Mouse (Mus musculus) kidney, postnatal 0 days (tissue): ENCODE measurements around the gene Krt1. TPM values are rescaled to one million over a fixed set of nuclear protein-coding genes. Genes with fewer than 3 reads are reported as not detected.

Experiments used
- ATAC-seq: fragments of 200-750 bp; cut with Nextera tagmentation; replicated peaks from 2 replicates; pipeline ENCODE4 v1.8.0; 2017; ENCODE audit warnings: low read depth, moderate number of reproducible peaks, moderate TSS enrichment, moderate library complexity; ENCODE audit not compliant: low FRiP score
- DNase-seq: peaks from one replicate; pipeline ENCODE4 v3.0.0-alpha.2; 2016; ENCODE audit warnings: low spot score
- H3K27ac ChIP-seq: fragments of 300-500 bp; sonication (generic); 2 replicates; pipeline ENCODE4 v1.5.1; 2014; ENCODE audit warnings: mild to moderate bottlenecking
- H3K27me3 ChIP-seq: fragments of 300-500 bp; sonication (generic); 2 replicates; pipeline ENCODE4 v1.6.1; 2014; ENCODE audit warnings: low read length, mixed read lengths; ENCODE audit not compliant: insufficient read depth
- H3K36me3 ChIP-seq: fragments of 300-500 bp; sonication (generic); 2 replicates; pipeline ENCODE4 v1.6.1; 2014; ENCODE audit warnings: low read length, mixed read lengths; ENCODE audit not compliant: insufficient read depth
- H3K4me1 ChIP-seq: fragments of 300-500 bp; sonication (generic); replicated peaks from 2 replicates; pipeline ENCODE4 v1.6.1; 2014; ENCODE audit warnings: antibody characterized with exemption, low read length, mixed read lengths; ENCODE audit not compliant: insufficient read depth
- H3K4me2 ChIP-seq: fragments of 300-500 bp; sonication (generic); 2 replicates; pipeline ENCODE4 v1.6.1; 2014; ENCODE audit warnings: mild to moderate bottlenecking, low read length, moderate library complexity, mixed read lengths
- H3K4me3 ChIP-seq: fragments of 300-500 bp; sonication (generic); replicated peaks from 2 replicates; pipeline ENCODE4 v1.5.1; 2014; ENCODE audit warnings: low read depth, low read length
- H3K9ac ChIP-seq: fragments of 300-500 bp; sonication (generic); 2 replicates; pipeline ENCODE4 v1.6.1; 2014; ENCODE audit warnings: low read depth, low read length
- H3K9me3 ChIP-seq: fragments of 300-500 bp; sonication (generic); replicated peaks from 2 replicates; pipeline ENCODE4 v1.6.1; 2016; ENCODE audit warnings: low read length, inconsistent platforms, mixed read lengths
- CTCF ChIP-seq: IDR thresholded peaks from 2 replicates; pipeline ENCODE4 v1.5.1; 2016; ENCODE audit warnings: antibody characterized with exemption, low read depth, mild to moderate bottlenecking, moderate library complexity
- WGBS: fragments of 180-500 bp; shearing (Covaris S2); extraction: QIAGEN DNeasy Blood & Tissue Kit; methylation state at CpG from one replicate; pipeline ENCODE4 v1.1.7; 2014; 5-methylcytosine and 5-hydroxymethylcytosine counted together
- polyA plus RNA-seq: library from polyadenylated mRNA; unstranded; fragments of >200 nt; fragmentation: Nextera tagmentation; extraction: Ambion mirVana; gene quantifications from 2 replicates; pipeline ENCODE4 v1.2.1, GENCODE M21; 2015

The Krt1 gene
- 0.59 and 1.1 TPM in 2 replicates for polyA plus RNA-seq

DNA sequence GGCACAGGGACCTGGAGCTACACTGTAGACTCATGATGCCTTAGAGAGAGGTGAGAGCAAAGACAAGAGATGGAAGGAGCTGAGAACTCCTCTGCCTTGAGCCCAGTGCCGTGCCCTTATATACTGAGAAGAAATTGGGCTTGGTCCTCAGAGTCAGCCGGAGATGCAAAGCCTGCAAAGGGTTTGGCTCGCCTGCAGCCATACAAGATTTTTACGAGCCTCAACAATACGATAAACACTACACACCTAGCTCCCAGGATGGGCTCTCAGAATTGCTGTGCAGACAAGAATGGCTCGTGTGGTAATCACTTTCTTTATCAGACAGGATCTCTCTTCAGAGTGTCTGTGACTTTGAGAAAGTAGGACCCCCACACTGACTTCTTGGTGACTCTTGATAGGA lies at the start of gene Krt1:
Gene Krt1 (minus strand): TSS at position 101 of the 400 bp plus-strand sequence.
- DNase-seq: no peak
- no peaks in the 10 kb centered on the region for H3K4me1 ChIP-seq
- no peaks in the 10 kb centered on the region; the same call in 1 of the 2 replicates for H3K27me3 ChIP-seq
- H3K9ac ChIP-seq: no peak within 1 kb of the TSS
- H3K9me3 ChIP-seq: no peaks in the 10 kb centered on the region
- H3K36me3 ChIP-seq: no peaks in the 10 kb centered on the region
- 73% methylated on average over 6 of the region's 6 CpGs for WGBS
- TF ChIP-seq CTCF: no peak
- no peak for ATAC-seq
- H3K4me2 ChIP-seq: no peak within 1 kb of the TSS
- H3K4me3 ChIP-seq: no peak within 1 kb of the TSS
- H3K27ac ChIP-seq: no peak within 1 kb of the TSS

DNA sequence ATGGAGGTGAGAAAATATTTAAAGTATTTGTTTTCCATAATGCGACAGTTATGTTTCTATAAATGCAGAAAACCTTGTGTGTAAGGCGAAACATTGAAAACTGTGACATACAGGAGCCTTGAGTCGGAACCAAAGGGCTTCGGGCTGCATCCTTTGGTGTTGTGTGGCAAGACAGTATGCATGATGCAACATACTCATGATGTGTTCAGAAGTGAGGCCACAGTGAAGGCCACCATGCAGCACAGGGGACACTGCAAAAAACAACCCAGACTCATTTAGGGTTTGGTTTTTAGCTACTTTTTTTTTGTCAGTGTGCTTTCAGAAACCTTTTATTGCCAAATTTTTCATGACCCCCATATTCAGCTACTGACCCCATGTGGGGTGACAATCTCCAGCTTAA lies 44.6 kb upstream of the Krt1 start:
- WGBS: 91% methylated on average over 4 of the region's 4 CpGs
- no peak overlapping the region for H3K4me2 ChIP-seq
- H3K9me3 ChIP-seq: no peaks in the 10 kb centered on the region
- no peaks in the 10 kb centered on the region for H3K27me3 ChIP-seq
- H3K27ac ChIP-seq: no peak overlapping the region
- no peak overlapping the region for H3K4me3 ChIP-seq
- no peaks in the 10 kb centered on the region for H3K36me3 ChIP-seq
- DNase-seq (no peak), ATAC-seq (no peak)
- no peak overlapping the region for H3K9ac ChIP-seq
- TF ChIP-seq CTCF: no peak
- no peaks in the 10 kb centered on the region for H3K4me1 ChIP-seq

DNA sequence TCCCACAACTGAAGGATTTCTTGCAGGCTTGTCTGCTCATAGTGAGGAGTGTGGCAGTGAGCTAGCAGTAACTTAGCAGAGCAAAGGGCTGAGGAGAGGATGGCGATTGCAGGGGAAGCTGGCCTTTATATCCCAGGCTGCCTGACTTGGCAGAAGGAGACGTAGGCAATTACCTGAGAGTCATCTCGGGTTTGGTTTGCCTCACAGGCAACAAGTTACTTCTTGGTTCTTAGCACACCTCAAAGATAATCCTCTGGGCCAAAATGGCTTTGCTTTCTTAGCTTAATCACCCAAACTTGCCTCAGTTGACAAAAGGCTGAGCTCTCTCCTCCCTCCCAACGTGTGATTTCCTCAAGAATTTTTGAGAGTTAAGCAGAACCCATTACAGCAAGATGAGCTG lies 42.2 kb upstream of the Krt1 start, which contains the start of gene Krt76:
Gene Krt76 (minus strand): TSS at position 101 of the 400 bp plus-strand sequence.
- H3K4me2 ChIP-seq: no peak within 1 kb of the TSS
- WGBS: 44% methylated on average over 4 of the region's 4 CpGs
- H3K9me3 ChIP-seq: no peaks in the 10 kb centered on the region
- H3K36me3 ChIP-seq: no peaks in the 10 kb centered on the region
- H3K4me1 ChIP-seq: no peaks in the 10 kb centered on the region
- ATAC-seq (no peak), DNase-seq (no peak)
- no peak within 1 kb of the TSS for H3K27ac ChIP-seq
- H3K4me3 ChIP-seq: no peak within 1 kb of the TSS
- no peak within 1 kb of the TSS for H3K9ac ChIP-seq
- no peaks in the 10 kb centered on the region for H3K27me3 ChIP-seq
- TF ChIP-seq CTCF: no peak

DNA sequence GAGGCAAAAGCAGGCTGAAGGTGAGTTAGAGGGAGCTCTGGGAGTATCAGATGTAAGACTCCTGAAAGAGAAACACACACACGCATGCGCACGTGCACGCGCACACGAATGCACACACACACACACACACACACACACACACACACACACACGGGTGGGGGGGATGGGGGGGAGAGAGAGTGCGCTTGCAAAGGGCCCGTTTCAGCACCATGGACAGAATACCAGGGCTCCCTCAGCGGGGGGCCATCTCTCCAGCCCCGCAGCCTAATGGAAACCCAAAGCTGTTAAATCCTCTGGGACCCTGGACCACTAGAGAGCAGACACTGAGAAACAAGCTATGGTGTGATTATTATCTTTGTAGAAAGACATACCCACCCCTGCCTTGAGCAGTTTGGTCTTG lies 29.2 kb upstream of the Krt1 start:
- H3K4me1 ChIP-seq: no peaks in the 10 kb centered on the region
- no peak overlapping the region for H3K4me3 ChIP-seq
- H3K27me3 ChIP-seq: no peaks in the 10 kb centered on the region
- H3K9ac ChIP-seq: no peak overlapping the region
- WGBS: 24% methylated on average over 11 of the region's 11 CpGs
- no peaks in the 10 kb centered on the region for H3K9me3 ChIP-seq
- no peak overlapping the region for H3K4me2 ChIP-seq
- DNase-seq: no peak
- H3K27ac ChIP-seq: no peak overlapping the region
- no peaks in the 10 kb centered on the region for H3K36me3 ChIP-seq
- no peak for TF ChIP-seq CTCF
- no peak for ATAC-seq

DNA sequence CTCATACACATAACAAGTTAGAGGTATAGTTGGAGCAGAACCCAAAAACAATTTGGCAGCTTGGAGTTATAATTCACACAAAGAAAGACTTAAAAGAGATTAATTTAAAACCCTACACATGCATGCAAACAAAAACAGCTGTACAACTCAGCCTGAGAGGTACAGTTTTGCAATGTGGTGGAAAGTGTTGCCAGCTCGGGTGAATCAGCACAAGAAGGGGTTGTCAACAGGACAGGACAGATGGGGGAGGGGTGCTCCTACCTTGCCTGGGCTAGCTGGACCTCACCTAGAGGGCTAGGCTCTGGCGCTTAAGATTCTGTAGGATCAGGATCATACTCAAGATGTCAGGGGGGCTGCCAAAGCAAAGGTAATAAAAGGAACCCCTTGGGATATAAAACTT lies 27.4 kb upstream of the Krt1 start:
- no peaks in the 10 kb centered on the region for H3K4me1 ChIP-seq
- H3K9me3 ChIP-seq: no peaks in the 10 kb centered on the region
- no peak overlapping the region for H3K4me3 ChIP-seq
- H3K4me2 ChIP-seq: no peak overlapping the region
- no peak for TF ChIP-seq CTCF
- no peaks in the 10 kb centered on the region for H3K36me3 ChIP-seq
- no peak overlapping the region for H3K9ac ChIP-seq
- WGBS: 59% methylated on average over 2 of the region's 2 CpGs
- DNase-seq (no peak), ATAC-seq (no peak)
- no peak overlapping the region for H3K27ac ChIP-seq
- no peaks in the 10 kb centered on the region for H3K27me3 ChIP-seq

DNA sequence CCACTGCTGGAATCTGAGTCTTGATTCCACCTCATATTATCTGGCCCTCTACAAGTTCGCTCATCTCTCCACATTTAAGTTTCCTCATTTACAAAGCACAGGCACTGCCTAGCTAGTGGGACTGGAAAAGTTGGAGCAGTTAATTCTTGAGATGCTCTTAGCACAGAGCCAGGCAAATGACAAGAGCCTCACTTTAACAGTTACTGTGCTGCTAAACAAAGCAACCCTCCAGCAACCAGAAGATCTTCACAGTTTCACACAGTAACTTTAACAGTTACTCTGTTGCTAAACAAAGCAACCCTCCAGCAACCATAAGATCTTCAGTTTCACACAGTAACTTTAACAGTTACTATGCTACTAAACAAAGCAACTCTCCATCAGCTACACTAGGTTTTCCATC lies 23.8 kb upstream of the Krt1 start:
- Histone ChIP-seq H3K4me1 (no peaks in the 10 kb centered on the region), H3K4me3 (no peak overlapping the region), H3K4me2 (no peak overlapping the region), H3K27ac (no peak overlapping the region), H3K36me3 (no peaks in the 10 kb centered on the region), H3K9ac (no peak overlapping the region), H3K9me3 (no peaks in the 10 kb centered on the region), H3K27me3 (no peaks in the 10 kb centered on the region)
- WGBS: 84% methylated on average over 1 of the region's 1 CpGs
- DNase-seq (no peak), ATAC-seq (no peak)
- TF ChIP-seq CTCF: no peak

DNA sequence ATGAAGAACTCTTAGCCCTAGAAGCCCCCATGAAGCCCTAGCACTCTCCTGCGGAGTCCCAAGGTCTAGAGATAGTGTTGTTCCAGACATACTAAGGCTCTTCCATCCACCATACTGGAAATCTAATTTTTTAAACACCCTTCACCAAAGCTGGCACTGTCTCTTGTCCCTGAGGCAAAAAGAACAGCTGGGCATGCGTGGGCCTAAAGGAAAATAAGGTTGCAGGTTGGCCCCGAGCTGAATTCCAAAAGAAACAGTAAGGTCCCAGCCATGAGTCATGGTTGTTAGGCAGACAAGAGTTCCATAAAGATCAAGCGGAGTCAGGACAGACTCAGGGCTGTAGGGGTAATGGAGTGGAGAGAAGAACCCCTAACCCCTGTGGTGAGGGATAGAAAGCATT lies 22.6 kb upstream of the Krt1 start:
- WGBS: 53% methylated on average over 4 of the region's 4 CpGs
- ATAC-seq (no peak), DNase-seq (no peak)
- no peak for TF ChIP-seq CTCF
- Histone ChIP-seq H3K4me3 (no peak overlapping the region), H3K9me3 (no peaks in the 10 kb centered on the region), H3K9ac (no peak overlapping the region), H3K4me2 (no peak overlapping the region), H3K4me1 (no peaks in the 10 kb centered on the region), H3K27me3 (no peaks in the 10 kb centered on the region), H3K36me3 (no peaks in the 10 kb centered on the region), H3K27ac (no peak overlapping the region)
